Mouse (Mus musculus): ENCODE measurements around the gene Zfp653.

Gene Zfp653

GRCm38 (mm10) chr9:22035300-22036044 is 35.7 kb downstream of the Zfp653 start:
- in situ Hi-C loops (cut with MboI, MseI): no loop called here

DNA sequence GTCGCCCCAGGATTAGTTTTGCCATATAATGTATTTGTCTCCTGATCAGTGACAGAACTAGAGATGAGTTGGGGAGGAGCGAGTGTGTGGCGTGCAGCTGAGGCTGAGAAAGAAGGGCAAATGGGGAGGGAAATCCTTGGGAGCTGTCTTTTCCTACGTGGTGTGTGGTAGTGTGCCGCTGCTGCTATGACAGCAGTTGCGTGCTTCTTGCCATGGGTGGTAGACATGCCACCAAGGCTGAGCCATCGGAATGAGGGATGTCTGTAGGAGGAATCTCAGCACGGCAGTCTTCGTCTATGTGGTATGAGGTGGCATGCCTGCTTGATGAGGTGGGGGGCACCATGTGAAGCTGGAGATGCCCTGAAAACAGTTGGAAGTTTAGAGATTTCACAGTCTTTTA is 40.8 kb downstream of the Zfp653 start:
- in situ Hi-C loops (cut with MboI, MseI): no loop called here

DNA sequence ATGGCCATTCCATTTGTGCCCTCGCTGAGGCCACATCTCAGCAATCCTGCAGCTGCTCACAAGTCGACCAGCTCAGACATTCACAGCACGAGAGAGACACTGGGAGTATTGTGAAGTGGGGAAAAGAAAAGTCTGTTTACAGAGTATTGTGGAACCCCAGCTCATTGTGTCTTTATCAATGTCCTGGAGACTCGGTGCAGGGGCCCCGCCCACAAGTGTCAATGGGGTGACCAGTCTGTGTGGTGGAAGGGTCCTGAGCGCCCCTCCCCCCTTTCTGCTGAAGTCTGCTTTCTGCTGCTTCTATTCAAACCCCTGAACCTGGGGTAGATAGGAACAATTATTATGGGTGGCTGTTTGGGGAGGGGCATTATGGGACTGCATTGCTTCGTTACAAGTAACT is 42.7 kb downstream of the Zfp653 start:
- in situ Hi-C loops (cut with MboI, MseI): no loop called here

DNA sequence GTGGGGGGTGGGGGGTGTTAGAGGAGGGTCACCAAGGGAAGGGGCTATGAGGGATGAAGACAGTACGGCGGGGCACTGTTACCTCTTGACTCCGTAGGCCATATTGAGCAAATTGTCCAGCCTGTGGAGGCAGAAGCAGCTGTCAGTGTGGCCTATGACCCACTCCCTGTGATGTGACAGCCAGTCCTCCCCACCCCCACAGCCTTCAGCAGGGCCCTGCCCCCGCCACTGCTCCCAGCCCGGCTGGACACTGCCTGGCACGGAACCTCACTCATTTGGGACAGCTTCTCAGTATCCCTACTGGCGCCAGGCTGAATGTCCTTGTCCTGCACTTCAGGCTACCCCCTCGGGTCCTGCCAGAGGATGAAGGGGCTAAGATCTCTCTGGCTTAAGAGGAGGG is 46.6 kb downstream of the Zfp653 start:
- in situ Hi-C loops (cut with MboI, MseI): no loop called here

- in situ Hi-C loops (cut with MboI, MseI): no loop called here
Measured at GRCm38 (mm10) chr9:22017208-22017825, 53.9 kb downstream of the Zfp653 start.

GRCm38 (mm10) chr9:22016245-22016644 is 54.9 kb downstream of the Zfp653 start:
- in situ Hi-C loops (cut with MboI, MseI): no loop called here

- in situ Hi-C loops (cut with MboI, MseI): no loop called here
Measured at GRCm38 (mm10) chr9:22012731-22013130, 58.4 kb downstream of the Zfp653 start.

GRCm38 (mm10) chr9:22011055-22011454 is 60.1 kb downstream of the Zfp653 start:
- in situ Hi-C loops (cut with MboI, MseI): no loop called here

All from regulatory T cell (primary cell).